Comparison of ENCODE assay signal across 21 mouse cellular contexts in the genomic region with DNA sequence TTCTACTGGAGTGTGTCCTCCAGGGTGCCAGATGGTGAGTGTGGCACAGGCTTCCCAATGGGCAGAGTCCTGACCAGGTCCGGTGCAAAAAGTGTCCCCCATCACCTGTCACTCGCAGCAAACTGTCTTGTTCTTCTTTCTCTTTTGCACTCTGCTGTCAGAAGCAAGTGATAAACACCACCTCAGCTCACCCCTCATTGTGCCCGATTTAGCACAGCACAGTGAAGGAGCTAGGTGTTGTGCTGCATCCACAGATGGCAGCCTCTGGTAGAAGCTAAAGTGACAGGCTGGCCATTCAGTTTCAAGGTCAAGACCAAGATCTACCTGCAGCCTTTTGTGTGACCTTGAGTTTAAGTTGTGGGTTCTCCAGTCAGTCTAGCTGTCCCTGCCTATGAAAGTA.
"Had no signal": no experiment of that assay in that cellular context is flagged by ENCODE, and none has a peak within 500 bp of the region (broad histone marks: within the 10 kb centered on the region; RNA-seq: fewer than 3 reads in every experiment).

No protein-coding gene starts in this region.

- H3K27me3 ChIP-seq: liver, embryonic 12.5 days; liver, embryonic 15.5 days; lung, embryonic 15.5 days had no signal

- H3K36me3 ChIP-seq: liver, embryonic 12.5 days; liver, embryonic 15.5 days; lung, embryonic 15.5 days; midbrain, embryonic 10.5 days; midbrain, embryonic 13.5 days; neural tube, embryonic 13.5 days had no signal

- DNase-seq: kidney, postnatal 14 days; kidney, postnatal 4 days; left cerebral cortex, postnatal 4 days; liver; lung, adult 18-20 months; lung, postnatal 10 days; lung, postnatal 36 days; retina, postnatal 1 day; right cerebral cortex, postnatal 25 days; thymus, adult 18-20 months; thymus, postnatal 36 days had no signal

- H3K9me3 ChIP-seq: liver, embryonic 15.5 days; lung, embryonic 15.5 days had no signal

- H3K4me2 ChIP-seq: limb, embryonic 13.5 days; liver, embryonic 12.5 days; liver, embryonic 15.5 days; lung, embryonic 15.5 days; midbrain, embryonic 13.5 days; neural tube, embryonic 13.5 days had no signal

- H3K9ac ChIP-seq: limb, embryonic 13.5 days; liver, embryonic 12.5 days; liver, embryonic 15.5 days; lung, embryonic 15.5 days; midbrain, embryonic 13.5 days; neural tube, embryonic 13.5 days had no signal

- H3K4me1 ChIP-seq: liver, embryonic 12.5 days; liver, embryonic 15.5 days; lung, embryonic 15.5 days; megakaryocyte, embryonic 14.5 days had no signal

- ATAC-seq: liver, embryonic 12.5 days; midbrain, embryonic 13.5 days; midbrain, embryonic 16.5 days had no signal

- H3K4me3 ChIP-seq: limb, embryonic 13.5 days; liver, embryonic 12.5 days; liver, embryonic 15.5 days; lung, embryonic 15.5 days; megakaryocyte, embryonic 14.5 days; midbrain, embryonic 10.5 days; midbrain, embryonic 13.5 days; myocyte; neural tube, embryonic 13.5 days had no signal

- H3K27ac ChIP-seq: limb, embryonic 13.5 days; liver, embryonic 12.5 days; liver, embryonic 15.5 days; lung, embryonic 15.5 days; midbrain, embryonic 10.5 days; midbrain, embryonic 13.5 days; neural tube, embryonic 13.5 days had no signal
